Mouse (Mus musculus) megakaryocyte-erythroid progenitor cell, adult 5-6 weeks (primary cell): ENCODE data around the gene Polr3e. TPM values are rescaled to one million over a fixed set of nuclear protein-coding genes. Genes with fewer than 3 reads are reported as not detected.
"Not testable (repeated sequence)": the region's sequence is repeated elsewhere in the genome, so short reads cannot be mapped to it uniquely, and the experiment has no call there.

Experiments
- ATAC-seq: replicated peaks from 2 replicates; pipeline ENCODE4 v1.8.0; 2016; ENCODE audit warnings: mild to moderate bottlenecking, inconsistent platforms; ENCODE audit not compliant: severe bottlenecking, poor library complexity, low FRiP score, low TSS enrichment
- total RNA-seq, 2 experiments: library from RNA; stranded (forward) in 1 of 2; stranded (reverse) in 1 of 2; fragments of 200-1000, 215-1000 nt in 1 of 2; fragments of >200 nt in 1 of 2; fragmentation: Nextera tagmentation in 1 of 2; gene quantifications; 2 replicates each; pipeline ENCODE4 v1.2.3; 2014 to 2017

The Polr3e gene
- total RNA-seq, 2 experiments from 2014 or later = 32.4 to 40.6 TPM

DNA sequence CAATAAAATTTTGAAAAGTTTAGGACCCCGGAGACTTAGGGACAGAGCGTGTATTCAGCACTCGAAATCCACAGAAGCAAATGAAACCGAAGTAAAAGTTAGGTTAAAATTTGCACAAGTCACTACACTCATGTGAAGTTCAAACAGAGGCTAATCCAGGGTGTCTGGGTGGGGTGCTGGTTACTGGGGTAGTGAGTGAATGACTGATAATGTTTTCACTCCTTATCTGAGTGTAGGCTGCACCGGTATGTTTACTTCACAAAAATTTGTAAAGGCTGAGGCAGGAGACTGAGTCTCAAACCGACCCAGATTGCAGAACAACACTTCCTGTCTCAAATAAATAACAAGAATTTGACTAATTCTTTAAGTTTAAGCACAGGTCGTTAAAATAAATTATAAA is 51.7 kb downstream of the Polr3e start:
- peak; percentile 99 for ATAC-seq

DNA sequence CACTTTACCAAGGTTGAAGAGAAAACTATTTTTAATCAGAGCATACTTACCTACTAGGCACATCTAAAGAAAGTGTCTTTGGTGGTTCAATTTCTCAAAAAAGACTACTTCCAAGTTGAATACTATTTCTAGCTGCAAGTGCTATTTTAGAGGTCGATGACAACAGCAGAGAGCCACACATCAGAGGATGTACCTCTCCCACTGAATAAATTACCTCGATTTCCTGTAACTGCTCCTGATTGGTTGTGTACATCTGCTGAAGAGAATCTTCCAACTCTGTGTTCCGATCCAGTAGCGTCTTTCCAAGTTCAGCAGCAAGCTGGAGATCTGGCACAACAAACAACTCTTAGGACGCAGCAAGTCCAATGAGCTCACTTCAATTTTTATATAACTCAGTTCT is 52.6 kb downstream of the Polr3e start:
- no peak for ATAC-seq

DNA sequence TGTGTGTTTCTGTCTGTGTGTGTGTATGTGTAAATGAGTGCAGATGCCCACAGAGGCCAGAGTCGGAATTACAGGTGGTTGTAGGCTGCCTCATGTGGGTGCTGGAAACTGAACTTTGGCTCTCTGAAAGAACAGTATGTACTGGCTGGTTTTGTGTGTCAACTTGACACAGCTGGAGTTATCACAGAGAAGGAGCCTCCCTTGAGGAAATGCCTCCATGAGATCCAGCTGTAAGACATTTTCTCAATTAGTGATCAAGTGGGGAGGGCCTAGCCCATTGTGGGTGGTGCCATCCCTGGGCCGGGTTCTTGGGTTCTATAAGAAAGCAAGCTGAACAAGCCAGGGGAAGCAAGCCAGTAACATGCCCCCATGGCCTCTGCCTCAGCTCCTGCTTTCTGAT is 54.9 kb downstream of the Polr3e start:
- ATAC-seq = not testable (repeated sequence)

DNA sequence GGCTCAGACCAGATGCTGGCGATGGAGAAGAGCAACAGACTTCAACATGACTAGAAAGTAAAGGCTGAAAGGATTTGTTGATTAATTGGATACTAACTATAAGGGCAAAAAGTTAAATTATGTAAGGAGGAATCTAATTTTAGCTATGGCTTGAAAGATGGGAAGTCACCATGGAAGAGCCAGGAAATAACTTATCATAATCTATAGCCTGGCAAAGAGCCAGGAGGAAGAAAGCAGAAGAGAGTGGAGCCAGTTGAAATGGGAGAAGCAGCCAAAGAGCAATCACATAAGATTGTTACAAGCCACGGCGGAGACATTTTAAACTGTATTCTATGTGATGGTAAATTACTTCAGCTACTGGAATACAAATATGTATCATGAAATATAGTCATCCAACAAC is 56.5 kb downstream of the Polr3e start:
- ATAC-seq = no peak

DNA sequence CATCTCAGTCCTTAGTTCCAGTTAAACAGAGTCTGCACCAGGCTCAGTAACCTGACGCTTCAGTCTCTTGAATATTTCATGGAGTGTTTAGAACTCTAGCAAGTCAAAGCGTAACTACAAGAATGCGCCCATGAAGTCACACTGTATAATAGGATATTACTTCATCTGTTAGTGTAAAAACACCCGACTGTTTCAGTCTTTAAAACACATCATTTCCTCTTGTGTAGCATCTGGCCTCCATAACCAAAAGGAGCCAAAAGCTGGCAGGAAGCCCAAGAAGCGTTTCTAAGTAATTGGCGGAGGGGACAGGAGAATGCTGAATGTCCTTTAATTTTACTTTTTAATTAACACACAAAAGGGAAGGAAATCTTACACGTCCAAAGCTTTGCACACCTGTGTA is 59.5 kb downstream of the Polr3e start:
- ATAC-seq = no peak

DNA sequence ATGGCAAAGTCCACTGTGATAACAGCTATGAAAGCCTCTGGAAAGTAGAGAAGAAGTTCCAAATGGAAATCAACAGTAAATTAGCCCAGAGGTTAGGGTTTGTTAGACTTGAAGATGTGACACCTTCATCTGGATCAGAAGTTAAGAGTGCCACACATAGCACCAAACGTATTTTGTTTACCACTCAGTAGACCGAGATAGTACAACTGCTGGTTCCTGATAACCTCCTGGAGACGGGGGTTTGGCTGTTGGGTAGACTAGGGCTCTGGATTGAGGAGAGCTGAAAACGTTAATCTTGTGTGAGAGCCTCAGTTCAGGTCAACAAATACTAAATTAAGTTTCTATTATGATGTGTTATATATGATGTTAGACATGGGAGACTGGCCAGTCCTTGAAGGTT is 62.5 kb downstream of the Polr3e start:
- peak; percentile 71 for ATAC-seq

DNA sequence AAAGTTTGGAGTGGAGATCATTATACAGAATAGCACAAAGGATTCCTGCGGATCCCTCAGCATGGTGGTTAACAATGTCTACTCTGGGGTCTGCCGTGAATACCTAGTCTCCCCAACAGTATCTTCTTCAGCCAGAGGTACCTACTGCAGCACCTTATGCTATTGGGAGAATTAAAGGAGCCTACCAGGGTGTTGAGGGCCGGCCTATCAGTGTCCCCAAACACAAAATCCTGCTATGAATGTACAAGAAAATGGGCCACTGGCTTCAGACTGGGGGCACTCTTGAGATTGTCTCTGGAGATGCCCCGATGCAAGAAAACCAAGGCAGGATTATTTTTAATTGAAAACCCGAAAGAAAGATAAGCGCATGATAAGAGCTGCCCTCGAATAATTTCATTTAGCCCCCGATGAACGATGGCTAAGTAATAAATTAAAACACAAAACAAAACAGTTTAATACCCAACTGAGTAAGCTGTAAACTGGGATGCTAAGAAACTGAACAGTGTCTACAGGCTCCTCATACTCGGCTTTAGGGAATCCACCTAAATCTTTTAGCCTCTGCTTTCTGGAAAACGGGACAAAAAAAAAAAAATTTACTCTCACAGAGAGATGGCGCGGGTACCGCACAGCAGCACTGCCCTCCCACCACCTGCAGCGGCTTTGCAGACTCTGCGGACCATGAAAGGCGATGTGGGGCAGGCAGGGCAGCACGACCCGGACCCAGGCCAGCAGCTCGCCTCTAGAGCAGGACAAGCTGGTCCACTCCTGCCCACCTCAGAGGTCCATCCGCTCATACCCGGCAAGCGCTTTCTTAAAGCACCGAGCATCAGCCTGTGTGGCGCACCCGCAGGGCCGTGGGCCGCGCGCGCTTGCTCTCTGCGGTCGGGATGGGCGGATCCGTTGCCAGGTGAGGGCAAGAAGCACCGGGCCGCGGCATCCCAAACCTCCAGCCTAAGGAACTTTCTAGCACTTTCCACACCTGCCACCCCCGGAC is 63.7 kb downstream of the Polr3e start:
- ATAC-seq = 0 out of 2 replicates have a peak, but pooled peaks have one; percentile 15

DNA sequence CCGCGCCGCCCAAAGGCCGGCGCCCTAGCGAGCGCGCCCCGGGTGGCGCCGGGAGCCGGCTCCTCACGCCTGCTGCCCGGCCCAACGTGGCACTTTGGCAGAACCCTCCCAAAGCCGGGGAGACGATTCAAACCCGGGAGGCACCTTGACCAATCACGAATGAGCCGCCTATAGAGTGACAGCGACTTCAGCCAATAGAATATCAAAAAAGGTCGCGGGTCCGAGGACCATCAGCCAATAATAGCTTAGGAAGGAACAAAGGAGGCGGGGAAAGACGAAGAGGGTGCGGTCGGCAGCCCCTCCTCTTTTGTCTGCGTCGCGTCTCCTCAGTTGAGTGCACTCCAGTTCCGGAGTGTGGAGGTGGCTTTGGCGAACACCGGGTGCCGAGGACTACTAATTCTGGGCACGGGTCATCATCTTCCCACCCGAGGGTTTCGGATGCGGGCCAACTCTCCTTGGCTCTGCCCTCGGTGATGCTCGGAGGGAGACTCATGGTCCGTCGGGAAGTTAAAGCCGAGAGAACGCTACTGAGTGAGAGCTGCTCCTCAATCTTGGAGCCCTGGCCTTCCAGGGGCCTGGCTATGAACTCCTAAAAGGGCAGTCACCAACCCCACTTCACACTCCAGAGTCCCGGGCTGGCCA is 64.8 kb downstream of the Polr3e start, which contains the start of the genes Cdr2 and Mfsd13b:
Gene Cdr2, minus strand, starts transcription at position 113 of the 642 bp plus-strand sequence.
Gene Mfsd13b, plus strand, starts transcription at position 310 of the 642 bp plus-strand sequence.
- ATAC-seq = peak; percentile 84

DNA sequence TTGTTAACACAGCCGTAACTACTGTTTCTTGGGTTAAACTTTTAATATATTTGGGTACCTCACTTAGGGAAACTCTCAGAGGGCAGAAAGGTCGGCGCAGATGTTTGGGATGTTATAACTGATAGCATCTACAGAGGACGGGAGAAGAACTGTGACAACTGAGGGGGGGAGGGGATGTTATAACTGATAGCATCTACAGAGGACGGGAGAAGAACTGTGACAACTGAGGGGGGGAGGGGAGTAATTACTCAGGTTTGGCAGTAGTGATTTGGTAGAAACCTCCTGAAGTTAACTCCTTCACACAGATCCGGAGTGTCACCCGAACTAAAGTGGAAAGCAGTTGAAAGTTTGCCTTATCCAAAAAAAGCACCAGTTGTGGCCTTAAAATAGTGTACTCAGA is 65.4 kb downstream of the Polr3e start:
- ATAC-seq = no peak

DNA sequence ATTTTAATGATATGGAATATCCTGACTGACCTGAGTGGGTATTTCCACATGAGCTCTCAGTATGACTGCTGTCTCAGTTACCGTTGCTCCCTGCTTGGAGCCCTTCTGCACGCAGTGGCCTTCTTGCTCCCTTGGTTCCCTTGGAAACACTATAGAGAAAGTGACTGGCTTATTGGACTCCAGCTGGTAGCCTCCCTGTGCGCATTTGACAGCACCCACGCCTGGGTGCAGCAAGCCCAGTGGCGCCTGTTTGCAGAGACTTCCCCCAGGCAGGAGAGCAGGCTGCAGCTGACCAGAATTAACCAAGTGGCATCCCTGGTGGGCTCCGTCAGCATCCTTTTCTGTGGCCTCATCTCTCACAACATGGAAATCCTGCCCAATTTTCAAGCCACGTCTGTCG is 73.6 kb downstream of the Polr3e start:
- ATAC-seq = no peak

Other genes starting within 250 kb of the Polr3e start
- gene Pdzd9, start 247.4 kb upstream of the Polr3e start, total RNA-seq (2014; fragmentation: Nextera tagmentation) = not detected in 2 replicates
- gene Pdzd9, start 247.4 kb upstream of the Polr3e start, total RNA-seq (2017) = not detected in 2 replicates
- gene Mosmo, start 240.1 kb upstream of the Polr3e start, total RNA-seq (2014; fragmentation: Nextera tagmentation) = 31.7 and 38.8 TPM in 2 replicates
- 15.4 and 42.1 TPM in 2 replicates for gene Mosmo, start 240.1 kb upstream of the Polr3e start, total RNA-seq (2017)
- not detected in 2 replicates for gene Vwa3a, start 178.4 kb upstream of the Polr3e start, total RNA-seq (2014; fragmentation: Nextera tagmentation)
- gene Vwa3a, start 178.4 kb upstream of the Polr3e start, total RNA-seq (2017) = not detected in 2 replicates
- not detected in 2 replicates for gene Gm5737, start 105.4 kb upstream of the Polr3e start, total RNA-seq (2014; fragmentation: Nextera tagmentation)
- gene Gm5737, start 105.4 kb upstream of the Polr3e start, total RNA-seq (2017) = not detected in 2 replicates
- gene Eef2k, start 74.9 kb upstream of the Polr3e start, total RNA-seq (2014; fragmentation: Nextera tagmentation) = 42.3 and 63.0 TPM in 2 replicates
- gene Eef2k, start 74.9 kb upstream of the Polr3e start, total RNA-seq (2017) = 49.9 and 52.6 TPM in 2 replicates
- 32.2 and 39.0 TPM in 2 replicates for gene Cdr2, start 64.6 kb downstream of the Polr3e start, total RNA-seq (2014; fragmentation: Nextera tagmentation)
- 42.9 and 61.6 TPM in 2 replicates for gene Cdr2, start 64.6 kb downstream of the Polr3e start, total RNA-seq (2017)
- gene Mfsd13b, start 64.8 kb downstream of the Polr3e start, total RNA-seq (2014; fragmentation: Nextera tagmentation) = 0.33 TPM in 1 of 2 replicates, not detected in the other
- not detected in 2 replicates for gene Mfsd13b, start 64.8 kb downstream of the Polr3e start, total RNA-seq (2017)
- gene Mettl9, start 116.7 kb downstream of the Polr3e start, total RNA-seq (2014; fragmentation: Nextera tagmentation) = 45.9 and 68.5 TPM in 2 replicates
- gene Mettl9, start 116.7 kb downstream of the Polr3e start, total RNA-seq (2017) = 73.7 and 91.7 TPM in 2 replicates
- gene Igsf6, start 156.8 kb downstream of the Polr3e start, total RNA-seq (2014; fragmentation: Nextera tagmentation) = 8.0 TPM in 1 of 2 replicates, not detected in the other
- 1.3 and 3.7 TPM in 2 replicates for gene Igsf6, start 156.8 kb downstream of the Polr3e start, total RNA-seq (2017)
- gene Otoa, start 163.9 kb downstream of the Polr3e start, total RNA-seq (2014; fragmentation: Nextera tagmentation) = 0.17 and 0.42 TPM in 2 replicates
- 0.34 TPM in 1 of 2 replicates, not detected in the other for gene Otoa, start 163.9 kb downstream of the Polr3e start, total RNA-seq (2017)